Mouse (Mus musculus) thymus, adult 2 months (tissue): ENCODE data around the gene Pitx1. TPM values are rescaled to one million over a fixed set of nuclear protein-coding genes. Genes with fewer than 3 reads are reported as not detected.

ENCODE experiments used
- DNase-seq: peaks from one replicate; pipeline ENCODE4 v3.0.0; 2021
- H3K27ac ChIP-seq: fragments of 200-500 bp; 2 replicates; pipeline ENCODE4 v1.5.1; 2012; ENCODE audit warnings: low read length, control low read depth; ENCODE audit not compliant: control insufficient read depth, insufficient read depth
- H3K27me3 ChIP-seq: fragments of 200-500 bp; 2 replicates; pipeline ENCODE4 v1.6.1; 2012; ENCODE audit warnings: mild to moderate bottlenecking, low read length, moderate library complexity, mixed read lengths; ENCODE audit not compliant: control insufficient read depth, insufficient read depth
- H3K36me3 ChIP-seq: fragments of 200-500 bp; 2 replicates; pipeline ENCODE4 v1.6.1; 2012; ENCODE audit warnings: mild to moderate bottlenecking, low read length, moderate library complexity; ENCODE audit not compliant: control insufficient read depth, insufficient read depth
- H3K4me1 ChIP-seq: fragments of 200-500 bp; replicated peaks from 2 replicates; pipeline ENCODE4 v1.6.1; 2012; ENCODE audit warnings: low read length; ENCODE audit not compliant: control insufficient read depth, insufficient read depth
- H3K4me3 ChIP-seq: fragments of 200-500 bp; 2 replicates; pipeline ENCODE4 v1.5.1; 2012; ENCODE audit warnings: mild to moderate bottlenecking, low read length, control low read depth, moderate library complexity; ENCODE audit not compliant: control insufficient read depth, insufficient read depth
- CTCF ChIP-seq: fragments of 200-500 bp; IDR thresholded peaks from 2 replicates; pipeline ENCODE4 v1.5.1; 2012; ENCODE audit warnings: mild to moderate bottlenecking, control low read depth, low read length, moderate library complexity, borderline replicate concordance; ENCODE audit not compliant: control insufficient read depth, poor library complexity, insufficient read depth; ENCODE audit errors: extremely low read depth
- POLR2A ChIP-seq: fragments of 200-500 bp; IDR thresholded peaks from 2 replicates; pipeline ENCODE4 v1.6.1; 2012; ENCODE audit warnings: mild to moderate bottlenecking, low read length, control low read depth, moderate library complexity; ENCODE audit not compliant: control insufficient read depth, poor library complexity, insufficient read depth; ENCODE audit errors: extremely low read depth
- WGBS: fragments of 180-500 bp; shearing (Covaris S2); methylation state at CpG from one replicate; pipeline ENCODE4 v1.1.7; 2018; 5-methylcytosine and 5-hydroxymethylcytosine counted together
- polyA plus RNA-seq: library from polyadenylated mRNA; depleted of rRNA; stranded (reverse); fragments of >200 nt; gene quantifications from 2 replicates; pipeline ENCODE4 v1.2.3, GENCODE M21; 2012

Gene Pitx1
- polyA plus RNA-seq, 1 experiment = 0.07 TPM

DNA sequence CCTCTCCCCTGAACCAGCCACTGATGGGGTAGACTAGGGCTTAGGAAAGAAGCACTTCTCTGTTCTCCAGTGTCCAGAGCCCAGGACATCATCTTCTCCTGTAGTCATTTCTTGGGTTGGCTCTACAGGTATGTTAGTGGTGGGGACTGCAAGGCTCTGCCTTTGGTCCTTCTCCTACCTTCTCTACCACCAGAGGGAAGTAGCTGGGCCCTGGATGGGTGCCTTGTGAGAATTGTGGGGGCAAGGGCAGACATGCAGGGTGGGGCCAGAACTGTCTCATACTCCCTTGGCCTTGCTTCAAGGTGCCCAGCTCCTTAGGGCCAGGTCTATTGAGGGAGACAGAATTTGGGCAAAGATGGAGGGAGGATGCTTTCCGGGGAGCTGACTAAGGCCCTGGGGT is 3.4 kb downstream of the Pitx1 start:
- H3K27me3 ChIP-seq = peaks cover 48% of the 10 kb centered on the region
- WGBS = 41% methylated on average over 1 of the region's 1 CpGs

DNA sequence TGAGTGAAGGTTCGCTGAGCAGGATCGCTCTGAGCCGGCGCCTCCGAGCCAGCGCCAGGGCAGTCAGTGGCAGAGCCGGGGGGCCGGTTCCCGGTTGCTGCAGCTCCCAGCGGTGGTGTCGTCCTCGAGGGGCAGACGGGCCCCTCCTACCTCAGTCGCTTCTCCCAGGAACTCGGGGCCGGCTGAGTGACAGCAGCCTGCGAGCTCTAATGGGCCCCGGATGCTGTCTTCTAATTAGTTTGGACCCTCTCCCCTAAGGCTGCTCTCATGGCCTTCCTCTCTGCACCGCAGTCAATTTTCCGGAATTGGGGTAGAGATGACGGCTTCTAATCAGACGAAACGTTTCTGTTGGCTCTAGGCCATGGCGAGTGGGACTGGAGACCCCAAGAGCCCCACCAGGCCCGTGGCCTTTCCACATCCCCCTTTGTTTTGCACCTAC is 4.3 kb downstream of the Pitx1 start:
- Histone ChIP-seq H3K27me3 (peaks cover 43% of the 10 kb centered on the region), H3K4me3 (no peak overlapping the region)
- 15% methylated on average over 25 of the region's 25 CpGs for WGBS

More for the DNA sequence above, 3.4 kb downstream of the Pitx1 start:
- Histone ChIP-seq H3K4me1 (no peaks in the 10 kb centered on the region), H3K36me3 (no peaks in the 10 kb centered on the region), H3K27ac (no peak overlapping the region), H3K4me3 (no peak overlapping the region)
- no peak for DNase-seq
- TF ChIP-seq POLR2A (no peak), CTCF (no peak)

DNA sequence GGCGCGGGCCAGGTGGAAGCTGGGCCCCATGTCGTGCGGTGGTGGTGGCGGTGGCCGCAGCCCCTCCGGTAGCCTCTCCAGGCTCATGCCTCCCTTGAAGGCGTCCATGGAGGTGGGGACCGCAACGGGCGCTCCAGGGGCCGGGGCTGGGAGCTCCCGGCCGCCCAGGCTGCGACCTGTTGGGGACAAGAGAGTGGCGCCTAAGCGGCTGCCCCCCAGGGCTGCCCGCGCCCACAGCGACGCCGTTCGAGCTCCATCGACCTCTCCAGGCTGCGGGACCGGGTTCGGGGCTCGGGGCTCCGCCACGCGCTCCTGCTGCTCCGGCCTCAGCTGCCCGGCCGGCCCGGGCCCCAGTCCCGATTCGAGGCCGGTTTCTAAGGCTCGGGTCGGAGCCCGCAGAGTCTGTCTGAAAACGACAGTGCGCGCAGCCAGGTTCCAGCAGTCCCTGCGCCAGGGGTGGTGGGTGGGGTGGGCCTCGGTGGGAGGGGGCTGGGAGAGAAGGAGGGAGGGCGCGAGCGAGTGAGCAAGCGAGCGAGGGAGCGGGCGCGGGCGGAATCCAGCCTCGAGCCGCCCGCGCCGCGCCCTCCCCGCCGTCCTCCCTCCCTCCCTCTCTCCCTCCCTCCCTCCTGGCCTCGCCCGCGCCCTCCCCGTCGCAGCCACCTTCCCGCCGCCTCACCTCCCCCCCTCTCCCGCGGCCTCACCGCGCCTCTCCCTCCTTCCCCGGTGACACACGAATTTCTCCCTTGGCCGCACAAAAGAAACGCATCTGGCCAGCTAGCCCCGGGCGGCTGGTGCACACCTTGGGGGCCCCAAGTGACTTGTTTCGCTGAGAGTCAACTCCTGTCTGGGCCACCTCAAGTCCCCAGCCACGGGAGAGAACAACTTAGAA is 4.9 kb downstream of the Pitx1 start:
- H3K27me3 ChIP-seq = peaks cover 40% of the 10 kb centered on the region
- no peak for DNase-seq
- no peak overlapping the region for H3K4me3 ChIP-seq

More for the DNA sequence above, 4.3 kb downstream of the Pitx1 start:
- Histone ChIP-seq H3K36me3 (no peaks in the 10 kb centered on the region), H3K4me1 (no peaks in the 10 kb centered on the region), H3K27ac (no peak overlapping the region)
- DNase-seq = no peak
- TF ChIP-seq CTCF (no peak), POLR2A (no peak)

DNA sequence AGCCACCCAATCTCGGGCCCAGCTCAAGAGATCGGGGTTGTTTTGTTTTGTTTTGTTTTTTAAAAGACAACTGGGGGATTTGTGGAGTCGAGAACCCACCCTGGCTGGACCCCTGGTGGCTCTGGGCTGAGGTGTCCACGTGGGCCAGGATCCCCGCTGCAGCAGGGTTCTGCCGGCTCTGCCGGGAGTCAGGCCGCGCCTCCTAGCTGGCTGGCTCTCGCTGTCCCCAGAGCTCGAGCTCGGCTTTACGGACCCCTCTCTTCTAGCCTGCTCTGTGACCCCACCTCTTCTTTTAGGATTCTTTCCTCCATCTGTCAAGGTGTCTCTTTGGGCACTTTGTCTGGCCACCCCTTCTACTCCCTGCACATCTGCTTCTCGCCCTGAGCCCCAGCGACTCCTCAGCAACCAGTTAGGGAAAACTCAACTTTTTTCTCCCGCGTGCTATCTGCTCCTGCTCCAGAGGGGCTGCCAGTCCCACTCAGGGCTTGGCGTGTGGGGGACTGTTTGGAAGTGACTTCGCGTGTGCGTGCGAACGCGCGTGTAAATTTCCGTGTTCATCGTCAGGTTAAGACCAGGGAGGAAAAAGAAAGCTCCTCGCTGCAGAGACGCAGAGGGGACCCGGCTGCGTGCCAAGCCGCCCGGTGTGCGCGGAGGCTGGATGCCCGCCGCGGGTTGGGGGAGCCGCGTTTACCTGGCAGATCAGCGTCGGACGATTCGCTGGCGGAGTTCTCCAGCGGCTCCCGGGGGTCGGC is 5.7 kb downstream of the Pitx1 start:
- Histone ChIP-seq H3K36me3 (no peaks in the 10 kb centered on the region), H3K4me1 (no peaks in the 10 kb centered on the region), H3K4me3 (no peak overlapping the region), H3K27me3 (peaks cover 39% of the 10 kb centered on the region), H3K27ac (no peak overlapping the region)
- no peak for DNase-seq
- TF ChIP-seq CTCF = no peak
- no peak for TF ChIP-seq POLR2A
- 3% methylated on average over 48 of the region's 48 CpGs for WGBS

More for the DNA sequence above, 4.9 kb downstream of the Pitx1 start:
- WGBS = 3% methylated on average over 56 of the region's 82 CpGs
- TF ChIP-seq POLR2A (no peak), CTCF (no peak)
- Histone ChIP-seq H3K36me3 (no peaks in the 10 kb centered on the region), H3K27ac (no peak overlapping the region), H3K4me1 (no peaks in the 10 kb centered on the region)

DNA sequence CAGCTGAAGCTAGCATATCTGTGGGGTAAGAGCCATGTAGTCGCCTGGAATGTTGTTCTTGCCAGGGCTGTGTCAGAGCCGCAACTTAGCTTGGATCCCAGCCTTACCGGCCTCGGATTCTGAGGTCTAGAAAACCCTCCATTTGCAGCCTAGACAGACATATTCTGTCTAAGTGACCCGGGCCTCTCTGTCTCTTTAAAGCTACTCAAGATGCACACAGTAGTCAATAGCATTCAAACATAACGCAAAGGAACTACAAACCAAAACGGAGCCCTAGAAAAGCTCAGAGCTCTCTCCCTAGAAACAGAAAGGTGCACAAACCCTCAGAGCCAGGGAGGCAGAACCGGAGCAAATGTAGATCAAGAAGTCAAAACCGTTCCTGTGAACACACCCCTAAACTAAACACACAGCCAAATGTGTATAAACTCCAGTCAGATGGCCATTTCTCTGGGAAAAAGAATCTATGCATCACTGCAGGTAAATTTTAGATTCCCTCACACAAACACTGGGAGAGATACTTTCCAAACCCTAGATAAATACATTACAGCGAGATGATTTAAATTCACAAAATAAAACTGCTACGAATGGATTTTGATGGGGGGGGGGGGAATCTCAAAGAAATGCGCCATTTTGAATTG is 6.9 kb downstream of the Pitx1 start:
- no peak for TF ChIP-seq POLR2A
- no peak for TF ChIP-seq CTCF
- WGBS = 24% methylated on average over 12 of the region's 12 CpGs
- no peak for DNase-seq
- Histone ChIP-seq H3K27me3 (peaks cover 41% of the 10 kb centered on the region), H3K4me3 (no peak overlapping the region), H3K4me1 (no peaks in the 10 kb centered on the region), H3K36me3 (no peaks in the 10 kb centered on the region), H3K27ac (no peak overlapping the region)
